Mouse (Mus musculus): ENCODE data around the gene Fads2. TPM values are rescaled to one million over a fixed set of nuclear protein-coding genes. Genes with fewer than 3 reads are reported as not detected.

Fads2 gene
- total RNA-seq, 2 experiments from 2014 or later = 109 to 121 TPM

DNA sequence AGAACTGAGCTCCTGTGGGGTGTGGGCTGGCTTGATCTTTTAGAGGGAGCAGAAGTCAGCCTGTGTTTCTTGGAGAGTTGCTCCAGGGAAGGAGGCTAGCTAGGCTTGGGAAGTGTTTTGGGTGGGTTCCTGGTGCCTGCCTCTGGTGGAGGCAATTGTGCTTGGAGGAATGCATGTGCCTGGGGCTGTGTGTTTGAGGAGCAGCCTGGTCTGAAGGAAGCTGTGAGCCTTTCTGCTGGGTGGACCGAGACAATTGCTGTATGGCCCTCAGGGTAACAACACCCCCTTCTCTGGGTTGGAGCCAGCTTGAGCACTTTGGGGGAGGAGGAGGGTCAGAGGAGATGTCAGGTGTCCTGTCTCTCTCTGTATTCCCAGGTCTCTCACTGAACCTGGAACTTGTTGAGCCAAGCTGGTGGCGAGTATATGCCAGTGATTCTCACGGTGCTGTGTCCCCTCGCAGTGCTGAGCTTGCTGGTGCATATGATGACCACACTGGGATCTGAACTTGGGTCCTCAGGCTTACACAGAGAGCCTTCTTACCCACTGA is 82.3 kb downstream of the Fads2 start:
- TF ChIP-seq CTCF (IDR thresholded peaks at IDR 0.05) = no peak
- DNase-seq (ENCODE audit: extremely low spot score in 1 of 2, low spot score in 2 of 2) = no peak
- Histone ChIP-seq H3K27ac (no peak overlapping the region; the same call in 1 of the 2 replicates), H3K4me3 (peak overlapping the region; percentile 68)
- intact Hi-C loops (cut with DNase I) = loop anchor here (10.0 kb wide), 1 partner anchor 794 kb away; no protein-coding TSS in a partner anchor

- Histone ChIP-seq H3K27ac (peak overlapping the region; percentile 42), H3K4me3 (peak overlapping the region; percentile 68)
- no peak for DNase-seq (ENCODE audit: extremely low spot score in 1 of 2, low spot score in 2 of 2)
- no peak for TF ChIP-seq CTCF (IDR thresholded peaks at IDR 0.05)
- intact Hi-C loops (cut with DNase I) = loop anchor here (10.0 kb wide), 1 partner anchor 794 kb away; no protein-coding TSS in a partner anchor
Measured at GRCm38 (mm10) chr19:10018527-10018818, 83.1 kb downstream of the Fads2 start.

DNA sequence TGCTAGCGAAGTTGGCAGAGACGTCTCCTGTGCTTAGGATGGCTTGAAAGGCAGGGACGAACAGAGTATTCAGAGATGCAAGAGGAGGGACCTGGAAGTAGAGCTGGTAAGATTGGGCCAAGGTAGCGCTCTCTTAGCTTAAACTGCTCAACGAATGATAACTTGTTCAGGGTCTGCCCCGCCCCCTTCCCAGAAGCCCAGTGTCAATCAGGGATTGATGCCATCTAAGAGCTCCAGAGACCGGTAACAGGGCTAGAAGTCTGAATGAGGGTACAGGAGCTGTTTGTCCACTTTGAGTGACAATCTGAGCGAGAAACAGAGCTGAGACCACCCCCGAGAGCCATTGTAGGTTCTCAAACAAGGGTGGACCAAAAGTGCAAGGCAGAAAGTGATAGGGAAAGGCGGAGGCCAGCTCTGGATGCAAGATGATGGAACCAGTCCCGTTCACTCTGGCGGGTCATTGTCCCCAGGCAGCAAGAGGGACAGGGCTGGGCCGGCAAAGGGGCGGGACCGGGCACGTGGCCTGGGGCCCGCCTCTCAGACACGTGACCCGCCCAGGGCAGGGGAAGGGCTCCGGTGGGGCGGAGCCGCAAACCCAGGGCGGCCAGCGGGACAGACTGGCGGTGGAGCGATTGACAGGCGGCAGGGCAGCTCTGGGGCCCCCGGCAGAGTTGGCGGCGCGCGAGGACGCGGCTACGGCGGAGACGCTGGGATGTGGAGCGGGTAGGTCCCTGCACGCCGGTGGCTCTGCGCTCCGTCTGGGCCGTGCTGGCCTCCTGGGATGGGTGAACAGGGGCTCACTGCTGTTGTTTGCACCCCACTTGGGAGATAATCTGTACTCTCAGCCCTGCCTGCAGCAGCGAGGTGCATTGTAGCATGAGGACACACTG is 83.7 kb downstream of the Fads2 start:
- peak overlapping the region; percentile 68 for H3K4me3 ChIP-seq
- peak; percentile 81 to 84 for DNase-seq (ENCODE audit: extremely low spot score in 1 of 2, low spot score in 2 of 2)
- TF ChIP-seq CTCF (IDR thresholded peaks at IDR 0.05) = no peak
- intact Hi-C loops (cut with DNase I) = loop anchor here (10.0 kb wide), 1 partner anchor 793 kb away; no protein-coding TSS in a partner anchor
- peak overlapping the region; percentile 42 for H3K27ac ChIP-seq

DNA sequence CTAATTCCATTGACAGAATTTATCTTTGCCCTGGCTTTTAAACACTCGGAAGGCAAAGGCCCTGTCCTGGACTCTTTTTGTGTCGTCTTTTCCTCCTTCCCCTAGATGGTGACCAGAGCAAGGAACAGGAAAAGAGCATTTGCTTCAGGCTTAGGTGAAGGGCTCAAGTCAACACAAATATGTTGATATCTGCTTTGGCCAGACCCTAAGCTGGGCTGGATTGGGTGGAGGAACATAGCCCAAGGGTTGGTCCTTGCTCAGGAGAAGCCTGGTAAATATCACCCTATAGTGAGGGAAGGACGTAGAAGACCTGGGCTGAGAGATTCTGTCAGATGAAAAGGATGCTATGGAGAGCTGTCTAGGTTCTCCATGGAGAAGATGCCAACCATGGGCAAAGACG is 85.4 kb downstream of the Fads2 start:
- no peak overlapping the region for H3K4me3 ChIP-seq
- H3K27ac ChIP-seq = no peak overlapping the region
- no peak for TF ChIP-seq CTCF (IDR thresholded peaks at IDR 0.05)
- DNase-seq (ENCODE audit: extremely low spot score in 1 of 2, low spot score in 2 of 2) = no peak
- intact Hi-C loops (cut with DNase I) = loop anchor here (10.0 kb wide), 1 partner anchor 791 kb away; no protein-coding TSS in a partner anchor

- Histone ChIP-seq H3K27ac (no peak overlapping the region), H3K4me3 (no peak overlapping the region)
- intact Hi-C loops (cut with DNase I) = loop anchor here (10.0 kb wide), 1 partner anchor 791 kb away; no protein-coding TSS in a partner anchor
- no peak for DNase-seq (ENCODE audit: extremely low spot score in 1 of 2, low spot score in 2 of 2)
- no peak for TF ChIP-seq CTCF (IDR thresholded peaks at IDR 0.05)
Measured at GRCm38 (mm10) chr19:10015442-10015841, 86.1 kb downstream of the Fads2 start.

GRCm38 (mm10) chr19:10014824-10015223 is 86.7 kb downstream of the Fads2 start:
- no peak for DNase-seq (ENCODE audit: extremely low spot score in 1 of 2, low spot score in 2 of 2)
- no peak for TF ChIP-seq CTCF (IDR thresholded peaks at IDR 0.05)
- intact Hi-C loops (cut with DNase I) = loop anchor here (10.0 kb wide), 1 partner anchor 790 kb away; no protein-coding TSS in a partner anchor
- Histone ChIP-seq H3K4me3 (no peak overlapping the region), H3K27ac (no peak overlapping the region)

- no peak overlapping the region for H3K27ac ChIP-seq
- intact Hi-C loops (cut with DNase I) = loop anchor here (10.0 kb wide), 1 partner anchor 789 kb away; no protein-coding TSS in a partner anchor
- no peak overlapping the region for H3K4me3 ChIP-seq
- TF ChIP-seq CTCF (IDR thresholded peaks at IDR 0.05) = no peak
- DNase-seq (ENCODE audit: extremely low spot score in 1 of 2, low spot score in 2 of 2) = no peak
Measured at GRCm38 (mm10) chr19:10013913-10014312, 87.6 kb downstream of the Fads2 start.

DNA sequence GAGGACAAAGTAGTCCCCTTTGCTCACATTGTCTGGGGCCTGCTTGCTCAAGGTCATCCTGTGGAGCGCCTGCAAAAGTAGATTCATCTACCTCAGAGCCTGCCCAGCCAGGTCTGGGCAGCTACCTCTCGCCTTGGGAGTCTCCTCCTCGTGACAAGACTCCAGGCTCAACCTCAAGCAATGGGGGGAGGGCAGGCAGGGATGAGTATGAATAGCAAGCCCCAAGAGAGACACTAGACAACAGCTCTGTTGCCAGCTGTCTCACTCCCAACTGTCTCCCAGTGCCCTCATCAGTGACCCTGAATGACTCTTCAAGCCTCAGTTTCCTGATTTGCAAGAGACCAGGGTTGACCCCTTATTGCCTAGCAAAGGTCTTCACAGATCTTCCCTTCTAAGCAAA is 88.2 kb downstream of the Fads2 start:
- peak in 1 of 2 experiments; percentile 8 for DNase-seq (ENCODE audit: extremely low spot score in 1 of 2, low spot score in 2 of 2)
- intact Hi-C loops (cut with DNase I) = loop anchor here (10.0 kb wide), 1 partner anchor 789 kb away; no protein-coding TSS in a partner anchor
- no peak for TF ChIP-seq CTCF (IDR thresholded peaks at IDR 0.05)
- no peak overlapping the region for H3K4me3 ChIP-seq
- no peak overlapping the region for H3K27ac ChIP-seq

DNA sequence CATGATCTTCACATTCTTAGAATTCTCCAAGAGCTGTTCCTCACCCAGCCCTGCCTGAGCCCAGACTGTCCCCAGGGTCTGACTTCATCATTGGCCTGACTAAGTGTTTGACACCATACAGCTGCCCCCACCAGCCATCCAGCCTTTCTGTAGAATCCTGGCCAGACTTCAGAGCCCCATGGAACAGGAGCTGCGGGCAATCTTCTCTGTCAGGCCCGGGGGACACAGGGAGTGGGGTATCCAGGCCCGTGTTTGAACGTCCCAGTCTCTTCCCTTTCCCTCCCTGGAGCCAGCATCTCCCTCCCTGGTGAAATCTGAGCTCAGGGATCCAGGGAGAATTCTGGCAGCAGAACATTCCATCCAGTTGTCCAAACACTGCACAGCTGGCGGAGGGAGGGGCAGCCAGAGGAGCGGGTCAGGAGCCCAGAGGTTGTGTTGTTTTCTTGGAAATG is 88.7 kb downstream of the Fads2 start:
- intact Hi-C loops (cut with DNase I) = loop anchor here (10.0 kb wide), 1 partner anchor 788 kb away; no protein-coding TSS in a partner anchor
- DNase-seq (ENCODE audit: extremely low spot score in 1 of 2, low spot score in 2 of 2) = peak in 1 of 2 experiments; percentile 8
- TF ChIP-seq CTCF (IDR thresholded peaks at IDR 0.05) = no peak
- Histone ChIP-seq H3K27ac (no peak overlapping the region), H3K4me3 (no peak overlapping the region)

Other genes starting within 250 kb of the Fads2 start
- gene Incenp, start 202.2 kb downstream of the Fads2 start, total RNA-seq (2021) = 10 to 100 TPM; 28.1 to 28.3 TPM
- 1,000 to 10,000 TPM; 2,213 to 2,341 TPM for gene Fth1, start 121.1 kb downstream of the Fads2 start, total RNA-seq (2021)
- under 1 TPM; 0.49 to 0.75 TPM for gene Best1, start 100.1 kb downstream of the Fads2 start, total RNA-seq (2021)
- 1 to 10 TPM; 9.4 TPM for gene Rab3il1, start 100.1 kb downstream of the Fads2 start, total RNA-seq (2021)
- 10 to 100 TPM; 26.6 to 28.1 TPM for gene Fads3, start 60.2 kb downstream of the Fads2 start, total RNA-seq (2021)
- 100 to 1,000 TPM; 181 to 201 TPM for gene Fads1, start 81.1 kb upstream of the Fads2 start, total RNA-seq (2021)
- gene Tmem258, start 102.3 kb upstream of the Fads2 start, total RNA-seq (2021) = 10 to 100 TPM; 55.9 to 64.2 TPM
- 10 to 100 TPM; 10.5 to 11.6 TPM for gene Fen1, start 102.4 kb upstream of the Fads2 start, total RNA-seq (2021)
- gene Myrf, start 139.0 kb upstream of the Fads2 start, total RNA-seq (2021) = 10 to 100 TPM; 14.0 to 15.3 TPM
- gene Dagla, start 203.1 kb upstream of the Fads2 start, total RNA-seq (2021) = 10 to 100 TPM; 93.7 to 95.4 TPM